Mouse (Mus musculus) intestine, embryonic 16.5 days (tissue): ENCODE measurements around the gene Krt83. TPM values are rescaled to one million over a fixed set of nuclear protein-coding genes. Genes with fewer than 3 reads are reported as not detected.
A peak's percentile ranks its signal among the peaks of the same experiment; 100 is the strongest.
"Not testable (repeated sequence)": the region's sequence is repeated elsewhere in the genome, so short reads cannot be mapped to it uniquely, and the experiment has no call there.

Experiments
- ATAC-seq: fragments of 200-750 bp; cut with Nextera tagmentation; 2 replicates; pipeline ENCODE4 v1.8.0; 2017; ENCODE audit warnings: moderate TSS enrichment, moderate library complexity
- H3K27ac ChIP-seq: fragments of 300-500 bp; sonication (generic); 2 replicates; pipeline ENCODE4 v1.5.1; 2014; ENCODE audit warnings: mild to moderate bottlenecking, low read length
- H3K27me3 ChIP-seq: fragments of 300-500 bp; sonication (generic); replicated peaks from 2 replicates; pipeline ENCODE4 v1.6.1; 2014; ENCODE audit warnings: low read length, control low read depth, mixed read lengths; ENCODE audit not compliant: control insufficient read depth, insufficient read depth
- H3K36me3 ChIP-seq: fragments of 300-500 bp; sonication (generic); 2 replicates; pipeline ENCODE4 v1.6.1; 2014; ENCODE audit warnings: low read length, control low read depth; ENCODE audit not compliant: control insufficient read depth, insufficient read depth
- H3K4me1 ChIP-seq: fragments of 300-500 bp; sonication (generic); 2 replicates; pipeline ENCODE4 v1.6.1; 2014; ENCODE audit warnings: low read length, control low read depth, mixed read lengths; ENCODE audit not compliant: control insufficient read depth, insufficient read depth
- H3K4me2 ChIP-seq: fragments of 300-500 bp; sonication (generic); 2 replicates; pipeline ENCODE4 v1.6.1; 2014; ENCODE audit warnings: low read depth, low read length, control low read depth
- H3K4me3 ChIP-seq: fragments of 300-500 bp; sonication (generic); 2 replicates; pipeline ENCODE4 v1.5.1; 2014; ENCODE audit warnings: mild to moderate bottlenecking, low read length
- H3K9ac ChIP-seq: fragments of 300-500 bp; sonication (generic); 2 replicates; pipeline ENCODE4 v1.6.1; 2014; ENCODE audit warnings: low read depth, low read length
- H3K9me3 ChIP-seq: fragments of 300-500 bp; sonication (generic); 2 replicates; pipeline ENCODE4 v1.6.1; 2016; ENCODE audit warnings: low read length, control low read depth; ENCODE audit not compliant: control insufficient read depth
- WGBS: fragments of 180-500 bp; shearing (Covaris S2); extraction: QIAGEN DNeasy Blood & Tissue Kit; methylation state at CpG from one replicate; pipeline ENCODE4 v1.1.7; 2014; 5-methylcytosine and 5-hydroxymethylcytosine counted together
- polyA plus RNA-seq: library from polyadenylated mRNA; unstranded; fragments of >200 nt; fragmentation: Nextera tagmentation; extraction: Ambion mirVana; gene quantifications from 2 replicates; pipeline ENCODE4 v1.2.1, GENCODE M21; 2015

The Krt83 gene
- 0.09 TPM in 1 of 2 replicates, not detected in the other for polyA plus RNA-seq

- 54% methylated on average over 6 of the region's 6 CpGs for WGBS
- no peak within 1 kb of the TSS for H3K27ac ChIP-seq
- ATAC-seq, result no peak
- H3K4me2 ChIP-seq, result no peak within 1 kb of the TSS
- no peak within 1 kb of the TSS for H3K9ac ChIP-seq
- peaks cover 4% of the 10 kb centered on the region; the same call in 1 of the 2 replicates for H3K4me1 ChIP-seq
- no peaks in the 10 kb centered on the region for H3K9me3 ChIP-seq
- no peaks in the 10 kb centered on the region for H3K36me3 ChIP-seq
- H3K4me3 ChIP-seq, result no peak within 1 kb of the TSS
- H3K27me3 ChIP-seq, result no peaks in the 10 kb centered on the region
Observed at GRCm38 (mm10) chr15:101491431-101491830, at the start of gene Krt83. Krt83 (minus strand) TSS chr15:101491512.

GRCm38 (mm10) chr15:101538580-101538900 lies 47.2 kb upstream of the Krt83 start:
- Histone ChIP-seq H3K27ac (no peak overlapping the region), H3K36me3 (no peaks in the 10 kb centered on the region), H3K4me3 (no peak overlapping the region), H3K9me3 (no peaks in the 10 kb centered on the region), H3K9ac (no peak overlapping the region), H3K4me1 (0 out of 2 replicates have a peak, but pooled peaks cover 3% of the 10 kb centered on the region), H3K27me3 (no peaks in the 10 kb centered on the region; the same call in 1 of the 2 replicates), H3K4me2 (no peak overlapping the region)
- peak; percentile 31; the same call in 1 of the 2 replicates for ATAC-seq
- WGBS, result 45% methylated on average over 4 of the region's 4 CpGs

GRCm38 (mm10) chr15:101537864-101538579 lies 46.7 kb upstream of the Krt83 start:
- Histone ChIP-seq H3K36me3 (no peaks in the 10 kb centered on the region), H3K9me3 (no peaks in the 10 kb centered on the region), H3K9ac (no peak overlapping the region), H3K4me3 (no peak overlapping the region), H3K27me3 (no peaks in the 10 kb centered on the region; the same call in 1 of the 2 replicates), H3K27ac (no peak overlapping the region), H3K4me1 (0 out of 2 replicates have a peak, but pooled peaks cover 3% of the 10 kb centered on the region), H3K4me2 (no peak overlapping the region)
- peak; percentile 36; the same call in 1 of the 2 replicates for ATAC-seq
- 30% methylated on average over 7 of the region's 7 CpGs for WGBS

- H3K4me2 ChIP-seq, result no peak overlapping the region
- 0 out of 2 replicates have a peak, but pooled peaks cover 3% of the 10 kb centered on the region for H3K4me1 ChIP-seq
- H3K9me3 ChIP-seq, result no peaks in the 10 kb centered on the region
- no peak overlapping the region for H3K4me3 ChIP-seq
- H3K27me3 ChIP-seq, result no peaks in the 10 kb centered on the region; the same call in 1 of the 2 replicates
- ATAC-seq, result no peak
- WGBS, result 54% methylated on average over 9 of the region's 9 CpGs
- no peak overlapping the region; the same call in 1 of the 2 replicates for H3K9ac ChIP-seq
- H3K36me3 ChIP-seq, result no peaks in the 10 kb centered on the region
- H3K27ac ChIP-seq, result no peak overlapping the region
Observed at GRCm38 (mm10) chr15:101536054-101536850, 44.9 kb upstream of the Krt83 start.

- no peak for ATAC-seq
- H3K9ac ChIP-seq, result no peak within 1 kb of the TSS
- no peak within 1 kb of the TSS for H3K27ac ChIP-seq
- H3K27me3 ChIP-seq, result no peaks in the 10 kb centered on the region; the same call in 1 of the 2 replicates
- 0 out of 2 replicates have a peak, but pooled peaks cover 3% of the 10 kb centered on the region for H3K4me1 ChIP-seq
- no peaks in the 10 kb centered on the region for H3K9me3 ChIP-seq
- H3K36me3 ChIP-seq, result no peaks in the 10 kb centered on the region
- H3K4me3 ChIP-seq, result no peak within 1 kb of the TSS
- no peak within 1 kb of the TSS for H3K4me2 ChIP-seq
- 79% methylated on average over 7 of the region's 7 CpGs for WGBS
Observed at GRCm38 (mm10) chr15:101532720-101533119, 41.4 kb upstream of the Krt83 start, which contains the start of gene Krt84. Krt84 (minus strand) TSS chr15:101532820.

GRCm38 (mm10) chr15:101522556-101523232 lies 31.4 kb upstream of the Krt83 start:
- ATAC-seq, result peak; percentile 92
- 56% methylated on average over 4 of the region's 4 CpGs for WGBS

GRCm38 (mm10) chr15:101519792-101520191 lies 28.5 kb upstream of the Krt83 start:
- Histone ChIP-seq H3K4me1 (0 out of 2 replicates have a peak, but pooled peaks cover 2% of the 10 kb centered on the region), H3K9me3 (no peaks in the 10 kb centered on the region), H3K27me3 (no peaks in the 10 kb centered on the region), H3K27ac (no peak overlapping the region), H3K4me3 (no peak overlapping the region), H3K4me2 (no peak overlapping the region), H3K9ac (no peak overlapping the region), H3K36me3 (no peaks in the 10 kb centered on the region)
- 18% methylated on average over 2 of the region's 2 CpGs for WGBS
- ATAC-seq, result no peak

More at GRCm38 (mm10) chr15:101522556-101523232, 31.4 kb upstream of the Krt83 start:
- H3K4me3 ChIP-seq, result no peak overlapping the region
- H3K9me3 ChIP-seq, result no peaks in the 10 kb centered on the region
- no peak overlapping the region for H3K4me2 ChIP-seq
- H3K27ac ChIP-seq, result peak overlapping the region; percentile 67; the same call in 1 of the 2 replicates
- no peaks in the 10 kb centered on the region for H3K27me3 ChIP-seq
- H3K4me1 ChIP-seq, result 0 out of 2 replicates have a peak, but pooled peaks cover 2% of the 10 kb centered on the region
- H3K36me3 ChIP-seq, result no peaks in the 10 kb centered on the region
- H3K9ac ChIP-seq, result no peak overlapping the region

- not testable (repeated sequence) for H3K27ac ChIP-seq, H3K9ac ChIP-seq, H3K36me3 ChIP-seq, H3K27me3 ChIP-seq, H3K4me2 ChIP-seq, ATAC-seq, H3K4me3 ChIP-seq, H3K9me3 ChIP-seq, H3K4me1 ChIP-seq
- 78% methylated on average over 2 of the region's 2 CpGs for WGBS
Observed at GRCm38 (mm10) chr15:101517161-101517560, 25.8 kb upstream of the Krt83 start, which contains the start of gene Gm49425. Gm49425 (minus strand) TSS chr15:101517261.

- WGBS, result 53% methylated on average over 9 of the region's 9 CpGs
- no peak overlapping the region for H3K4me2 ChIP-seq
- ATAC-seq, result no peak
- H3K4me3 ChIP-seq, result no peak overlapping the region
- no peaks in the 10 kb centered on the region for H3K36me3 ChIP-seq
- H3K4me1 ChIP-seq, result no peaks in the 10 kb centered on the region
- no peak overlapping the region for H3K27ac ChIP-seq
- no peaks in the 10 kb centered on the region for H3K9me3 ChIP-seq
- no peak overlapping the region for H3K9ac ChIP-seq
- H3K27me3 ChIP-seq, result no peaks in the 10 kb centered on the region
Observed at GRCm38 (mm10) chr15:101508247-101508646, 16.9 kb upstream of the Krt83 start.
